Mouse (Mus musculus) thymus, adult 2 months (tissue): ENCODE data around the gene Grm4. TPM values are rescaled to one million over a fixed set of nuclear protein-coding genes. Genes with fewer than 3 reads are reported as not detected.

Experiments used
- DNase-seq: peaks from one replicate; pipeline ENCODE4 v3.0.0; 2021
- H3K27ac ChIP-seq: fragments of 200-500 bp; 2 replicates; pipeline ENCODE4 v1.5.1; 2012; ENCODE audit warnings: low read length, control low read depth; ENCODE audit not compliant: control insufficient read depth, insufficient read depth
- H3K27me3 ChIP-seq: fragments of 200-500 bp; 2 replicates; pipeline ENCODE4 v1.6.1; 2012; ENCODE audit warnings: mild to moderate bottlenecking, low read length, moderate library complexity, mixed read lengths; ENCODE audit not compliant: control insufficient read depth, insufficient read depth
- H3K36me3 ChIP-seq: fragments of 200-500 bp; 2 replicates; pipeline ENCODE4 v1.6.1; 2012; ENCODE audit warnings: mild to moderate bottlenecking, low read length, moderate library complexity; ENCODE audit not compliant: control insufficient read depth, insufficient read depth
- H3K4me1 ChIP-seq: fragments of 200-500 bp; replicated peaks from 2 replicates; pipeline ENCODE4 v1.6.1; 2012; ENCODE audit warnings: low read length; ENCODE audit not compliant: control insufficient read depth, insufficient read depth
- H3K4me3 ChIP-seq: fragments of 200-500 bp; 2 replicates; pipeline ENCODE4 v1.5.1; 2012; ENCODE audit warnings: mild to moderate bottlenecking, low read length, control low read depth, moderate library complexity; ENCODE audit not compliant: control insufficient read depth, insufficient read depth
- CTCF ChIP-seq: fragments of 200-500 bp; IDR thresholded peaks from 2 replicates; pipeline ENCODE4 v1.5.1; 2012; ENCODE audit warnings: mild to moderate bottlenecking, control low read depth, low read length, moderate library complexity, borderline replicate concordance; ENCODE audit not compliant: control insufficient read depth, poor library complexity, insufficient read depth; ENCODE audit errors: extremely low read depth
- POLR2A ChIP-seq: fragments of 200-500 bp; IDR thresholded peaks from 2 replicates; pipeline ENCODE4 v1.6.1; 2012; ENCODE audit warnings: mild to moderate bottlenecking, low read length, control low read depth, moderate library complexity; ENCODE audit not compliant: control insufficient read depth, poor library complexity, insufficient read depth; ENCODE audit errors: extremely low read depth
- WGBS: fragments of 180-500 bp; shearing (Covaris S2); methylation state at CpG from one replicate; pipeline ENCODE4 v1.1.7; 2018; 5-methylcytosine and 5-hydroxymethylcytosine counted together
- polyA plus RNA-seq: library from polyadenylated mRNA; depleted of rRNA; stranded (reverse); fragments of >200 nt; gene quantifications from 2 replicates; pipeline ENCODE4 v1.2.3, GENCODE M21; 2012

Grm4 gene
- polyA plus RNA-seq, 1 experiment: 1.5 TPM

GRCm38 (mm10) chr17:27435799-27436198 is 85.4 kb downstream of the Grm4 start:
- TF ChIP-seq POLR2A (no peak), CTCF (no peak)
- no peaks in the 10 kb centered on the region for H3K27me3 ChIP-seq
- 73% methylated on average over 13 of the region's 13 CpGs for WGBS

GRCm38 (mm10) chr17:27435225-27435624 is 86.0 kb downstream of the Grm4 start:
- no peak overlapping the region for H3K4me3 ChIP-seq
- no peaks in the 10 kb centered on the region for H3K27me3 ChIP-seq
- TF ChIP-seq POLR2A (no peak), CTCF (no peak)
- peaks cover 18% of the 10 kb centered on the region for H3K4me1 ChIP-seq
- WGBS: 96% methylated on average over 15 of the region's 15 CpGs
- DNase-seq: no peak
- H3K27ac ChIP-seq: no peak overlapping the region
- H3K36me3 ChIP-seq: no peaks in the 10 kb centered on the region

More at GRCm38 (mm10) chr17:27435799-27436198, 85.4 kb downstream of the Grm4 start:
- Histone ChIP-seq H3K36me3 (no peaks in the 10 kb centered on the region), H3K4me1 (peaks cover 18% of the 10 kb centered on the region), H3K27ac (no peak overlapping the region), H3K4me3 (no peak overlapping the region)
- DNase-seq: no peak

- 100% methylated on average over 1 of the region's 1 CpGs for WGBS
- Histone ChIP-seq H3K27ac (no peak overlapping the region), H3K4me1 (peaks cover 18% of the 10 kb centered on the region), H3K4me3 (no peak overlapping the region), H3K27me3 (no peaks in the 10 kb centered on the region), H3K36me3 (no peaks in the 10 kb centered on the region)
- TF ChIP-seq POLR2A (no peak), CTCF (no peak)
- no peak for DNase-seq
Measured at GRCm38 (mm10) chr17:27434066-27434465, 87.1 kb downstream of the Grm4 start.

- Histone ChIP-seq H3K27ac (no peak overlapping the region), H3K27me3 (no peaks in the 10 kb centered on the region), H3K4me3 (no peak overlapping the region), H3K4me1 (peaks cover 18% of the 10 kb centered on the region), H3K36me3 (no peaks in the 10 kb centered on the region)
- DNase-seq: no peak
- 78% methylated on average over 3 of the region's 3 CpGs for WGBS
- TF ChIP-seq CTCF (no peak), POLR2A (no peak)
Measured at GRCm38 (mm10) chr17:27433179-27433680, 88.0 kb downstream of the Grm4 start.

GRCm38 (mm10) chr17:27432145-27432650 is 89.0 kb downstream of the Grm4 start:
- peaks cover 18% of the 10 kb centered on the region for H3K4me1 ChIP-seq
- 68% methylated on average over 9 of the region's 9 CpGs for WGBS
- no peaks in the 10 kb centered on the region for H3K27me3 ChIP-seq
- no peaks in the 10 kb centered on the region for H3K36me3 ChIP-seq
- peak overlapping the region; percentile 38; the same call in 1 of the 2 replicates for H3K27ac ChIP-seq
- DNase-seq: peak; percentile 22
- H3K4me3 ChIP-seq: no peak overlapping the region
- TF ChIP-seq CTCF: no peak
- TF ChIP-seq POLR2A: no peak

- no peak for TF ChIP-seq POLR2A
- Histone ChIP-seq H3K27ac (no peak overlapping the region), H3K4me3 (no peak overlapping the region), H3K36me3 (no peaks in the 10 kb centered on the region), H3K27me3 (no peaks in the 10 kb centered on the region), H3K4me1 (peaks cover 18% of the 10 kb centered on the region)
- no peak for DNase-seq
- WGBS: 96% methylated on average over 26 of the region's 26 CpGs
Measured at GRCm38 (mm10) chr17:27431049-27431839, 90.0 kb downstream of the Grm4 start.

- no peak overlapping the region for H3K4me3 ChIP-seq
- no peak for DNase-seq
- no peak overlapping the region for H3K27ac ChIP-seq
- WGBS: 80% methylated on average over 9 of the region's 9 CpGs
- peaks cover 18% of the 10 kb centered on the region for H3K4me1 ChIP-seq
- TF ChIP-seq POLR2A (no peak), CTCF (no peak)
- no peaks in the 10 kb centered on the region for H3K27me3 ChIP-seq
- no peaks in the 10 kb centered on the region for H3K36me3 ChIP-seq
Measured at GRCm38 (mm10) chr17:27429757-27430156, 91.4 kb downstream of the Grm4 start.
